Mouse (Mus musculus) liver, embryonic 14.5 days (tissue): ENCODE data around the gene Arih2. TPM values are rescaled to one million over a fixed set of nuclear protein-coding genes. Genes with fewer than 3 reads are reported as not detected.
A peak's percentile ranks its signal among the peaks of the same experiment; 100 is the strongest.

ENCODE experiments used
- ATAC-seq: fragments of 200-750 bp; cut with Nextera tagmentation; 2 replicates; pipeline ENCODE4 v1.8.0; 2017; ENCODE audit warnings: moderate number of reproducible peaks, mild to moderate bottlenecking, moderate library complexity; ENCODE audit not compliant: insufficient read depth
- DNase-seq, 3 experiments: peaks; one replicate each; pipeline ENCODE4 v3.0.0-alpha.2; 2012 to 2013; ENCODE audit warnings: low read depth in 3 of 3, low spot score in 3 of 3
- H3K27ac ChIP-seq: fragments of 300-500 bp; sonication (generic); 2 replicates; pipeline ENCODE4 v1.5.1; 2014; ENCODE audit warnings: moderate library complexity, mild to moderate bottlenecking, control low read depth, inconsistent platforms
- H3K27me3 ChIP-seq: fragments of 300-500 bp; sonication (generic); 2 replicates; pipeline ENCODE4 v1.6.1; 2014; ENCODE audit warnings: mild to moderate bottlenecking, low read length, moderate library complexity; ENCODE audit not compliant: control insufficient read depth, insufficient read depth
- H3K36me3 ChIP-seq: fragments of 300-500 bp; sonication (generic); replicated peaks from 2 replicates; pipeline ENCODE4 v1.6.1; 2014; ENCODE audit warnings: low read depth; ENCODE audit not compliant: control insufficient read depth, insufficient read depth
- H3K4me1 ChIP-seq, 2 experiments: fragments of 200-500 bp in 1 of 2; fragments of 300-500 bp in 1 of 2; sonication (generic) in 1 of 2; replicated peaks; 2 replicates each; pipeline ENCODE4 v1.6.1; 2012 to 2014; ENCODE audit warnings: antibody characterized with exemption in 1 of 2, inconsistent platforms in 1 of 2, low read length in 1 of 2; ENCODE audit not compliant: control insufficient read depth in 2 of 2, insufficient read depth in 2 of 2
- H3K4me2 ChIP-seq: fragments of 300-500 bp; sonication (generic); 2 replicates; pipeline ENCODE4 v1.6.1; 2014; ENCODE audit warnings: low read depth, mild to moderate bottlenecking, control low read depth, moderate library complexity
- H3K4me3 ChIP-seq, 2 experiments: fragments of 200-500 bp in 1 of 2; fragments of 300-500 bp in 1 of 2; sonication (generic) in 1 of 2; 2 replicates each; pipeline ENCODE4 v1.5.1; 2012 to 2014; ENCODE audit warnings: low read depth in 2 of 2, low read length in 2 of 2, mild to moderate bottlenecking in 2 of 2, control low read depth in 1 of 2, inconsistent platforms in 1 of 2, moderate library complexity in 1 of 2; ENCODE audit not compliant: insufficient read depth in 1 of 2
- H3K9ac ChIP-seq: fragments of 300-500 bp; sonication (generic); replicated peaks from 2 replicates; pipeline ENCODE4 v1.6.1; 2014; ENCODE audit warnings: mild to moderate bottlenecking, control low read depth, moderate library complexity
- H3K9me3 ChIP-seq: fragments of 300-500 bp; sonication (generic); 2 replicates; pipeline ENCODE4 v1.6.1; 2016; ENCODE audit warnings: low read length, mixed read lengths; ENCODE audit not compliant: control insufficient read depth
- CTCF ChIP-seq: IDR thresholded peaks from 2 replicates; pipeline ENCODE4 v1.5.1; 2016; ENCODE audit warnings: antibody characterized with exemption, low read depth, control low read depth
- EP300 ChIP-seq: IDR thresholded peaks from 2 replicates; pipeline ENCODE4 v1.6.1; 2016; ENCODE audit warnings: antibody characterized with exemption, low read depth
- WGBS: fragments of 180-500 bp; shearing (Covaris S2); extraction: QIAGEN DNeasy Blood & Tissue Kit; methylation state at CpG from one replicate; pipeline ENCODE4 v1.1.7; 2014; ENCODE audit not compliant: insufficient replicate concordance; 5-methylcytosine and 5-hydroxymethylcytosine counted together
- polyA plus RNA-seq, 2 experiments: library from polyadenylated mRNA; depleted of rRNA in 1 of 2; stranded (reverse) in 1 of 2; unstranded in 1 of 2; fragments of >200 nt; fragmentation: Nextera tagmentation in 1 of 2; extraction: Ambion mirVana in 1 of 2; gene quantifications; 2 replicates each; pipeline versions ENCODE4 v1.2.1 to v1.2.3; 2012 to 2014

Arih2 gene
- polyA plus RNA-seq, 2 experiments: 17.7 to 18.0 TPM

DNA sequence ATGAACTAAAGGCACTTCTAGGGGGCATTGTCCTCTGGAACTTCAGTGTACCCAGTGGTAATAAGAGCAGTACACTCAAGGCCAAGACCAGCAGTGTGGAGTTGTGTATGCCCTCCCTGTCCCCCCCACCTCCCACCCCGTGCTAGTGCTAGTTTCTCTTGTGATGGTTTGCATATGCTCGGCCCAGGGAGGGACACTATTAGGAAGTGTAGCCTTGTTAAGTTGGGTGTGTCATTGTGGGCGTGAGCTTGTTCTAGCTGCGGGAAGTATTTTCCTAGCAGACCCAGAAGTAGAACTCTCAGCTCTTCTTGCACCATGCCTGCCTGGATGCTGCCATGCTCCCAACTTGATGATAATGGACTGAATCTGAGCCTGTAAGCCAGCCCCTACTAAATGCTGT, 47.2 kb downstream of the Arih2 start:
- 54% methylated on average over 4 of the region's 4 CpGs for WGBS
- no peaks in the 10 kb centered on the region for H3K9me3 ChIP-seq
- peaks cover 31% of the 10 kb centered on the region for H3K36me3 ChIP-seq
- DNase-seq (no peak), ATAC-seq (no peak)
- no peak overlapping the region for H3K9ac ChIP-seq
- H3K4me3 ChIP-seq: no peak overlapping the region
- H3K27me3 ChIP-seq: no peaks in the 10 kb centered on the region; the same call in 1 of the 2 replicates
- no peak overlapping the region for H3K4me2 ChIP-seq
- no peaks in the 10 kb centered on the region for H3K4me1 ChIP-seq
- no peak for TF ChIP-seq CTCF
- no peak for TF ChIP-seq EP300
- no peak overlapping the region for H3K27ac ChIP-seq

DNA sequence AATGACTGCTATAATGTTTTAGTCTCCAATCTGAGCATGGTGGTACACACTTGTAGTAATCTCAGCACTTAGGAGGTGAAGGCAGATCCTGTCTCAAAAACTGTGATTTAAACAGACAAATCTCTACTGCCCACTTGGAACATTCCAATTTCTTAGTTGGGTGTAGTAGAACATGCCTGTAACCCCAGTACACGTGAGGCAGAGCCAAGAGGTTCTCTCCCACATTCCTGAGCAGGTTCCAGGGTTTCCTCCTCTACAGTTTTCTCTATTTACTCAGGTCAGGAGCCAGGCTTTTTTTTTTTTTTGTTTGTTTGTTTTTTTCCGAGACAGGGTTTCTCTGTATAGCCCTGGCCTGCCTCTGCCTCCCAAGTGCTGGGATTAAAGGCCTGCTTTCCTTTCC, 49.2 kb downstream of the Arih2 start:
- Histone ChIP-seq H3K27ac (no peak overlapping the region), H3K4me1 (no peaks in the 10 kb centered on the region), H3K27me3 (no peaks in the 10 kb centered on the region; the same call in 1 of the 2 replicates), H3K9me3 (no peaks in the 10 kb centered on the region), H3K4me3 (no peak overlapping the region), H3K4me2 (no peak overlapping the region), H3K9ac (no peak overlapping the region), H3K36me3 (peaks cover 18% of the 10 kb centered on the region)
- ATAC-seq (no peak), DNase-seq (no peak)
- TF ChIP-seq EP300 (no peak), CTCF (no peak)
- 51% methylated on average over 2 of the region's 2 CpGs for WGBS

DNA sequence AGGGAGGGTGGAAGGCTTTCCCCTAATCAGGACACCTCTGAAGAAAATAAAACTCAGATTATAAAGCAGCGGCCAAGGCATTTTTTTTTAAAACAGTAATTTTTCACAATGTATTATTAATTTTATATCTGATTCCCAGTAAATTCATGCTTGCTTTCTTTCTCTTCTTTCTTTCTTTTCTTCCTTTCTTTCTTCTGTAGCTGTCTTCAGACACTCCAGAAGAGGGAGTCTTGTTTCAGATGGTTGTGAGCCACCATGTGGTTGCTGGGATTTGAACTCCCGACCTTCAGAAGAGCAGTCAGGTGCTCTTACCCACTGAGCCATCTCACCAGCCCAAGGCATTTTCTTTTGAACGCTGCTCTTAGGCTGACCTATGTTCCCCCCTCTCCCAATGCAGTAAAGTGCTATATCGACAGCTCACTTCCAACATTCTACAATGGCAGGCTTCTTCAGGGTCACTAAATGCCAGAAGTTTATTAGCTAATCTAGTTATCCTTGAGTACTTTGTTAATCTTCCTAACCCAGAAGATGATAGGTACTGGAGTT, 50.1 kb downstream of the Arih2 start:
- Histone ChIP-seq H3K9me3 (no peaks in the 10 kb centered on the region), H3K4me2 (no peak overlapping the region), H3K9ac (no peak overlapping the region), H3K4me3 (no peak overlapping the region), H3K27me3 (no peaks in the 10 kb centered on the region; the same call in 1 of the 2 replicates), H3K4me1 (no peaks in the 10 kb centered on the region), H3K36me3 (peaks cover 10% of the 10 kb centered on the region), H3K27ac (no peak overlapping the region)
- DNase-seq: no peak
- TF ChIP-seq EP300 (no peak), CTCF (no peak)
- 64% methylated on average over 4 of the region's 4 CpGs for WGBS
- no peak for ATAC-seq

DNA sequence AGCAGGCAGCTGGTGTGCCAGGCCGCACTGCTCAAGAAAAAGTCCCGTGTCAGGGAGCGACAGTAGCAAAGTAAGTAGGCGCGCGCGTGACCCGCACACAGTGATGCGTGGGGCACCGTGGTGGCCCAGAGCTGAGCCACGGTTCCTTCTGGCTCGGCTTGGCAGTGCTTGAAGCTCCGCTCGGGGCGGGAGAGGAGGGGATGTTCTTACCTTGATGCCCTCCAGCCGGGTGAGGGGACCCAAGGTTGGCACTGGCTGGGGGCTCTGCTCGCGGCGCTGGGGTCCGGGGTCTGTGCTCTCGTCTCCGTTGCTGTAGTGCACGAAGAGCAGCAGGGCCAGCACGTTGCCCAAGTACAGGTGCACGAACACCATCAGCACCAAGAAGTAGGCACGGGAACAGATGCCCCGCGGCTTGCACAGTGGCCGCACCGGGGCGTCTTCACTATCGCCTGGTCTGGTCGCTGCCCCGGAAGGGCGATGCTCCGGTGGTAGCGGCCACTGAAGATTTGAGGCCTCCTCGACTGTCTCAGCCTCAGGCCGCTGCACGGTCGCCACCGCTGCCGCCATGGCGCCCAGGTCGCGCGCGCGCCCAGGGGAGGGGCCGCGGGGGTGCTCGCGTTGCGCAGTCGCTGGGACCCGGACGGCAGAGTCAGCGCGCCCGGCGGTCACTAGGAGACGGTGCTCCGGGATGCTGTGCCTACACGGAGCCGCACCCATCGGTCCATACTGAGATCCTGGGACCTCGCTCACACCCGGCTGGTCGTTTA, 52.0 kb downstream of the Arih2 start, which contains the start of gene P4htm:
Gene P4htm, minus strand, starts transcription at position 670 of the 767 bp plus-strand sequence.
- no peak for DNase-seq
- Histone ChIP-seq H3K27ac (no peak within 1 kb of the TSS), H3K4me3 (peak within 1 kb of the TSS; percentile 49 to 62), H3K4me1 (no peaks in the 10 kb centered on the region), H3K9me3 (no peaks in the 10 kb centered on the region), H3K4me2 (peak within 1 kb of the TSS; percentile 83), H3K36me3 (no peaks in the 10 kb centered on the region), H3K9ac (peak within 1 kb of the TSS; percentile 47), H3K27me3 (no peaks in the 10 kb centered on the region; the same call in 1 of the 2 replicates)
- peak; percentile 62 for ATAC-seq
- WGBS: 7% methylated on average over 69 of the region's 69 CpGs
- no peak for TF ChIP-seq EP300
- TF ChIP-seq CTCF: no peak

DNA sequence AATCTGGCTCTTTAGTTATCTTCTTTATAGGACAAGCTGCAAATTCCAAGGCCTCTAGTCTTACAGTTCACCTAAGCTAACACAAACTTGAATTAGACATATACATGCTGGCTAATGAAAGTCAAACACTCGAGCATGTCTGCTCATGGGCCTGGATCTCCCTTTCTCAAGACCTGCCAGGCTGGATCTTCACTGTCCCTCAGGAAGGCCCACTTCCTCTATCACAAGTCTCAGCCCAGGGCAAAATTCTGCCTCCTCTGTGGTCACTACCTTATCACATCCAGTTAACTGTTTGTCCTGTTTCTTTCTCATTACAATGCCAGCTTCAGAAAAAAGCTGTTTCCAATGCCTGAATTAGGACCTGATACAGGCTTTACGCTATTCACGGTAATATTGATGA, 54.8 kb downstream of the Arih2 start:
- Histone ChIP-seq H3K9me3 (no peaks in the 10 kb centered on the region), H3K27me3 (no peaks in the 10 kb centered on the region; the same call in 1 of the 2 replicates), H3K27ac (no peak overlapping the region), H3K4me1 (no peaks in the 10 kb centered on the region), H3K4me2 (no peak overlapping the region), H3K4me3 (no peak overlapping the region), H3K9ac (no peak overlapping the region), H3K36me3 (no peaks in the 10 kb centered on the region)
- DNase-seq (no peak), ATAC-seq (no peak)
- 23% methylated on average over 3 of the region's 3 CpGs for WGBS
- TF ChIP-seq EP300 (no peak), CTCF (no peak)
